Mouse (Mus musculus) cerebellum, postnatal 10 days (tissue): ENCODE results near the gene Spred2.

Source experiments
- DNase-seq, 2 experiments: peaks; one replicate each; pipeline ENCODE4 v3.0.0; 2021; ENCODE audit warnings: mixed read lengths in 2 of 2

Spred2 gene

DNA sequence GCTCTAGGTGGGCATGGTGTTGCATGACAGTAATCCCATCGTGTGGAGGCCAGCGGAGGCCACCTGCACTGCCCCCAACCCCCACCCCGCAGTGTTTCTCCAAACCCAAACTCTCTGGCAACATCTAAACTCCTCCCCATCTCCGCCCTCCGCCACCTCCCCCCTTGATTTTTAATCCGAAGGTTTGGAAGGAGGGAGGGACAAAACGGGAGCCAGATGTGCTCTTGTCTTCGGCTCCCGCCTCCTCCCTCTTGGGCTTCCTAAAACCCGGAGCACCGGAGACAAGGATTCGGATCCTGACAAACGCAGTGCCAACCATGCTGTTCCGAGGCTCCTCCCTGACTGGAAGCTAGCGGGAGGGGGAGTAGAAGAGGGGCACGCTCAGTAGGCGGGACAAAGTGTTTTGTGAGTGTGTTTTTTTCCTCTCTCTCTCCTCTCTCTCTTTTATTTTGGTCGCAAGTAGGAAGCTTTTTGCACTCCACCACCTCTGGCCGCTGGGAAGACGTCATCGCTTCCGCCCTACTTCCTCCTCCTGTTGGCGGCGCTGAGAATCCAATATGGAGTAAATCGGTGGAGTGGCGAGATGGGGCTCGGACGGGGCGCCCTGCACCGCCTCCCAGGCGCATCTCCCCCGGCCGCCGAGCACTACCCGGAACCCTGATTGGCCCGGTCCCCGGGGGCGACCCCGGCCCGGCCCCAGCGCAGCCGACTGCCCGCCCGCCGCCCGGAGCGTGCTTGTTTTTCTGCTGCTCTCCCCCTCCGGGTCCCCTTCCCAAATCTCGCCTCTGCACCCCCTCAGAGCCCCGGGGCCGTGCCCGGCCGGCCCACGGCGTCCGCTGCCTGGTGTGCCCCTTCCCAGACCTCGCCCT is at the start of gene Spred2:
Gene Spred2, plus strand, starts transcription at position 488 of the 869 bp plus-strand sequence.
- peak; percentile 90 to 91 for DNase-seq

DNA sequence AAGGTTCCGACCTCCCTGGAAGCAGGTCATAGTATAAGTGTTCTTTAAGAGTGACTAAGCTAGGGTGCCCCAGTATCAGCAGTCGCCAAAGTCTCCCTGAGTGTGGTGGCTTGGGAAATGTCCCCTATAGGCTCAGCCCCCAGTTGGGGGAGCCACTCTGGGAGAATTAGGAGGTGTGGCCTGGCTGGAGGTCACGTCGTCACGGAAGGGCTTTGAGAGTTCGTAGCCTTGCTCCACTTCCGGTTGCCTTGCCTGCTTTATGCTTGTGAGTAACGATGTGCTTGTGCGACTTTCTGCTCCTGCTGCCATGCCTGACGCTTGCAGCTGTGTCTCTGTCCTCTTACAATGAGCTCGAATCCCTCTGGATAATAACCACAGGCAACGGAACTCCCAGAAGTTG is 48.6 kb upstream of the Spred2 start:
- no peak for DNase-seq

DNA sequence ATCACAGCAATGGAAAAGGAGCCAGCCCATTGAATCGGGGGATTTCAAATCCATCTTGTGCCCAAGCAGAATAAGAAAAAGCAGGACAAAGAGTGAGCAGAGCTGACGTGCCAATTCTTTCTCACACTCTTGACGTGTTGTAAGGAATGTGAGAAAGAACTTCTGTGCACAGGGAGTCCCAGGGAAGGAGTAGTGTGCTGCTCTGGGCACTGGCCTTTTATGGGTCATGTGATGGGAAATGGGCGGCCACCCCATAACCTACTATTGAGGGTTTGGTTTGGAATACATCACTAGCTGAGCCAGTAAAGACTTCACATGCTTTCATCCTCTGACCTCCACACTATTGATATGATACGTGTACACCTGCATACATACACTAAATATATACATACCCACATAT is 48.2 kb upstream of the Spred2 start:
- DNase-seq = no peak

DNA sequence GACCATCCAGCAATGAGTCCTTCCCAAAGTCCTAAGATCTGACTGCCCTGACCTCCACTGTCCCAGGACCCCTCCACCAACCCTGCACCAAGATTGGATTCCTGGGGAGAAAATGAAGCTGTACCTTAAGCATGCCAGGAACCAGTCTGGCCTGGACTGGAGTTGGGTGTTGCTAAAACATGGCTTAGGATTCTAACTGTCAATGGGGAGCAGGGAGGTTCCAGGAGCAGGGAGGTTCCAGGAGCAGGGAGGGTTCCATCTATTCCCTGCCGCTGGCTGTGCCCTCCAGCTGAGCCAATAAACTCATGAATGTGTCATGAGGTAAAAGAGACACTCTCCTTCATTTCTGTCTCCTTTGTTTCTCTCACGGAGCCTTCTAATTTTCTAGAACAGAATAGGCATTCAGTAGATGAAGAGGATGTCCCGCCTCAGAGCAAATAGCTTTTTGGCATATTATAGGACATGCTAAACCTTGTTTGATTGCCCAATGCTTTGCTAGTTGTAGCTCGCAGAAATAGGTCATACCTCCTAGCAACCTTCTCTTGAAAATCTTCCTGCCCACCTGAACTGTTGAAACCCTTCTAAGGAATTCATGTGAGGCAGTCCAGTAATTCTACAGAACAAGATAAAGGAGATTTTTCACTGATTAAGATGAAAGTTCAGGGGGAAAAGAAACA is 46.8 kb upstream of the Spred2 start:
- DNase-seq = no peak

DNA sequence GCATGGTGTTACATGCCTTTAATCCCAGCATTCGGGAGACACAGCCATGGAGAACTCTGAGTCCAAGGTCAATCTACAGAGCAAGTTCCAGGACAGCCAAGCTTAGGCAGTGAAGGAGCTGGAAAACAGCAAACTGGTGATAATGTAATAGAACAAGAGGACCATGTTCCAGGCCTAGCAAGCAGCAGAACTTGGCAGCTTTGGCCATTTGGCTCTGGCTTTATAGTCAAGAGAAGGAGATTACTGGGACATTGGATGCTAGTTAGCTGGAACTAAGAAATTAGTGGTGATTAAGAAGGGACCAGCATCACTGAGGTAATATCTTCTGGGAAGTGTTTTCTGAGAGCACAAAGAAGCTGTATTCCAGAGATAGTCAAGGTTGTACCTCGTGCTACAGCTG is 42.8 kb upstream of the Spred2 start:
- no peak for DNase-seq

DNA sequence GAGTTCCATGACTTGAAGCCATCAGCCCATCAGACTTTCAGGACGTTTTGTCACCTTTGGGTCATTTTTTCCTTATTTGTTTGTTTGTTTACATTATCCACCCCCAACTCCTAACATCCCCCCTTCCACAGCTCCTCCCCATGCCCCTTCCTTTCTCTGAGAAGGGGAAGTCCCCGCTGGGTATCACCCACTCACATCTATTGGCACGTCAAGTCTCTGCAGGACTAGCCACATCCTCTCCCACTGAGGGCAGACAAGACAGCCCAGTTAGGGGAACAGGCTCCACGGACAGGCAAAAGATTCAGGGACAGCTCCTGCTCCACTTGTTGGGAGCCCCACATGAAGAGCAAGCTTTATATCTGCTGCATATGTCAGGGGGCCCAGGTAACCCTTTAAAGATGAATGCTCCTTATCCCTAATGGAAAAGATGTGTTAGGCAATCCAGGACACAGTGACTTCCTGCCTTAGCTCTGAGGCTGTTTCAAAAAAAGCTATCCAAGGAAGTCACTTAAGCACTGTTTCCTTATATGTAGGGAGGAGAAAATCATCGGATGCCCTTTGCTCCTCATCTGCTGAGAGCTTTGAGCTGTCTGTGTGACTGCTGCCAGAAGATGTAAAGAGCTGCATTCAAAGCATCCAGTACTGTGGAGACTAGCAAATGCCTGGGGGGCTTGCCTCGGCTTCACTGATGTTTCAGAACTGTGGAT is 33.3 kb upstream of the Spred2 start:
- no peak for DNase-seq

DNA sequence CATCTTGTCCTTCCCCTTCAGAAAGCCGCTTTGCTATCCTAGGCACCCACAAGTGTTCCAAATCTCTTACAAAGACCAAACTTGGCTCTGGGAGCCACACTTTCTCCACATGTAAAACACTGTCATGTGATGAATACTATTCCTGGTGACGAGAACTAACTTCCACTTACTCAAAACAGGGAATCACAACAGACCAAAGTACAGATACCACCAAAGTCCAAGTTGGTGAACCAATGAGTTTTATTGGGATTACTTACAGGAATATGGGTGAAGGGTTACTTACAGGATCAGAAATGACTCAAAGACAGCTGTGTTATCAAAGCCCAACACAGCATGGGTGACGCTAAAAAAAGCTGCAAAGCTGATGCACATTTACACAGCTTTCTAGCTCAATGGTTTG is 30.9 kb upstream of the Spred2 start:
- DNase-seq = peak in 1 of 2 experiments; percentile 19

DNA sequence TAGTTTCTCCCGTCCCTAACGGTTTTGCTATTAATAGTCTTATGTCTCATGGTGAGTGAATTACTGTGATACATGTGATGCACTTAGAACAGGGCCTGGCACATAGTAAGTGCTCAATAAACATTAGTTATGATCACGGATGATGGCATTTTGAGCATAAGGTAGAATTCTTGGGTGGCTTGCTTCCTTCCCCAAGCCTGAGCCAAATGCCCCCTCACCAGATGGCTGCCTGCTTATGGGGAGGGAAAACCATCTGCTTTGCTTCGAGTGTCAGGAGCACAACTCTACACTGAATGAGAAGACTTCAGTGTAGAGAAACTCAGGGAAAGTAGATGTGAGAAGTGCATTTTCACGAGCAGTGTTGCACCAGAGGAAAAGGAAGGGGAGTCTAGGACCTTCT is 24.6 kb upstream of the Spred2 start:
- DNase-seq = peak; percentile 84 to 89

DNA sequence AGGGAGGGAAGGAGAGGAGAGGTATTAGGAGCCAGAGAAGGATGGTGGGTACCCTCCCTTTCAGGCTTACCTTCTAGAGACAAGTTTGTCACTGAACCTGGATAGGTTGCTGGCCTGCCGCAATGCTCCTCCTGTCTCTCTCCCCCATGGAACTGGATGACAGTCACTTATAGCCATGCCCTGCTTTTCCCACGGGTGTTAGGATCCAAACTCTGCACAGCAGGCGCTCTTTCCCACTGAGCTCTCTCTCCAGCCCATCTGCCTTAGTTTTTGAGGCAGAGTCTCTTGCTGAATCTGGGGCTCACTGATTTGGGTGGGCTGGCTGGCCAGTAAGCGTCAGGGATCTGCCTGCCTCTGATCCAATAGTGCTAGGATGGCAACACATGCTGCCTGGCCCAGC is 23.5 kb upstream of the Spred2 start:
- peak; percentile 44 to 53 for DNase-seq

DNA sequence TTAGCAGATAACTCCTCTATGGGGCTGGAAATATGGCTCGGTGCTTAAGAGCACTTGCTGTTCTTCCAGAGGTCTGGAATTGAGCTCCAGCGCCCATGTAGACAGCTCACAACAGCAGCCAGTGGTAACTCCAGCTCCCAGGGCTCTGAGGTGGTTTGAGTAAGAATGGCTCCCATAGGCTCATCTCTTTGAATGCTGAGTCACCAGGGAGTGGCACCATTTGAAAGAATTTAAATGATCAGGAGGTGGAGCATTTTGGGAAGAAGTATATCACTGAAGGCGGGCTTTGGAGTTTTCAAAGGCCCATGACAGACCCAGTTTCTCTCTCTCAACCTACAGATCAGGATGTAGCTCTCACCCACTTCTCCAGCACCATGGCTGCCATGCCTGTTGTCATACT is 13.0 kb upstream of the Spred2 start:
- no peak for DNase-seq

DNA sequence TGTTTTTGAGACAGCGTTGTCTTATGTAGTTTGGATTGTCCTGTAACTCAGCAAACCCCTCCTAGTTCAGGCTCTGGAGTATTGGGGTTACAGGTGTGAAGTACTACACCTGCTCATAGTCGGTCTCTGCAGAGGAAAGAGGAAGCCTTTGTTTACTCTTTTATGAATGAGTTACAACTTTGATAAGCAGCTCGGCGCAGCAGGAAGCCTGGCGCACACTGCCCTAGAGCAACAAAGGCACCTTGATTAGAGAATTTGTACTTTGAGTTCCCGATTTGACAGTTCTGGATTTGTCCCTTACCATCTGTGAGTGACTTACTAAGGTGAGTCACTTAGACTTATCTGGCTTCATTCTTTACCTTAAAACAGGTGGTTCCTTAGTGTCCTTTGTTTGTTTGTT is 12.0 kb upstream of the Spred2 start:
- no peak for DNase-seq

DNA sequence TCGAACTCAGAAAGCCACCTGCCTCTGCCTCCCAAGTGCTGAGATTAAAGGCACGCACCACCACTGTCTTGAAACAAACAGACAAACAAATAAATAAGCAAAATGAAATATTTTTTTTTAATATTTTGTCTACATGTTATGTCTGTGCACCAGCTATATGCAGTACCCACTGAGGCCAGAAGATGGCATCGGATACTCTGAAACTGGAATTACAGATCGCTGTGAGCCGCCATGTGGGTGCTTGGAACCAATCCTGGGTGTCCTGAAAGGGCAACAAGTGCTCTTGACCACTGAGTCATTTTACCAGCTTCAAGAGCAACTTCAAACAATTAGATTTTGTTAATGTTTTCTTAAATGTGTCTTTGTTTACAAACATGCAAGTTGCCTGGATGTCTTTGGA is 11.5 kb upstream of the Spred2 start:
- DNase-seq = no peak

DNA sequence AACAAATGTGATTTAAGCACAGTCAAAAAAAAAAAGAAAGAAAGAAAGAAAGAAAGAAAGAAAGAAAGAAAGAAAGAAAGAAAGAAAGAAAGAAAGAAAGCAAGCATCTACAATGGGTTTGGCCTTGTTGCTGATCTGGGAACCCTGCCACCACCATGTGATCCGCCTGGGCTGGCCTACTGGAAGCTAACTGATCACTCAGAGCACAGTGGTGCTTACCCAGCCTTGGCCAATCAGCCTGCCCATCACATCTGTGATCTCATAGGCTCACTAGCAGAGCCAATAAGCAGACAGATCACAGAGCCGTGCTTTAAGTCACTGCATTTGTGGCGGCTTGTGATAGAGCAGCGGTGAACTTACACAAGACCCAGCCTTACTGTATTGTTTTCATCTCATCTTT is 10.4 kb upstream of the Spred2 start:
- DNase-seq = no peak

DNA sequence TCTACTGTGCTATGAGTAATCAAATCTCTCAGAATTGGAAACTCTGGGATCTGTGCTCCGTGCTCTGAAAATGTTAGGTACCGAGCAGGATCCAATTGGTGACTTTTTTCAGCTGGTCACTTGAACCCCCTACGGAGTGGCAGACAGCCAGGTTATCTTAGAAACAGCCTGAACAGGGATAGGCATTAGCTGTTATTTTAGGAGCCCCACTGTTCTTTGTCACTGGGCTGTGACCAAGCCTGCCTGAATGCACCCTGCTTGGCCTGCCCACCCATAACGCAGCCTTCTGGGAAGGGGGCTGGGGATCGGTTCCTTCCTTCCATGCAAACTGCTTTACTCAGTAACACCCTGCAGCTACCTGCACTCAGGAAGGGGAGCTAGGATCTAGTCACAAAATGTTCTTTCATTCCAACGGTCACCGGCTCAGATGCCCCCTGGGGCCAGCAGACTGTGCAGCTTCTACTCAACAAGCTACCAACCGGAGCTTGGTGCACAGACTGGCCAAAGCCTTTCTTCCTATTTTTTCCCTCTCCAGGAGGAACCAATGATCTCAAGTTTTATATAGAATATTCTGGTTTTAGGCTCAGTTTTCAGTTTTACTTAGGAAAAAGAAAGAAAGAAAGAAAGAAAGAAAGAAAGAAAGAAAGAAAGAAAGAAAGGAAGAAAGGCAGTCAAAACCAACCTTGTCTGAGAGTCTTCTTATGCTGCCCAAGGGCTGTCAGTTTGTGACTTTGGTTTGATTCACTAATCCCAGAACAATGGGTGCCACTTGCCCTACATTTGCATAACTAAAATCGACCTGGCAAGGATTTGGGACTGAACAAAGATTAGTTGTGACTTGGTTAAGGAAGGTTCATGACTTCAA is 6.6 kb upstream of the Spred2 start:
- DNase-seq = peak; percentile 54 to 67

DNA sequence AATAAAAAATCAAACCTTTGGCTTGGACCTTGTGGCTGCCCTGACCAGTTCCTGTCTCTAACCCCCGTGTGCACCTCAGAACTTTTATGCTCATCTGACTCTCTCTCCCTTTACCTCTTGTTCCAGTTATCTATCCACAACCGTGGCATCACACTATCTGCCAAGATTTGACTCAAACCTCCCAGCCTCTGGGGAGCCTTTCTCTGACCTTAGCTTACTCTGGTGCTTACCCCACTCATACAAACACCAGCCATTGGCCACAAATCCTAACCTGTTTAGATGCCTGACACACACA is 6.0 kb upstream of the Spred2 start:
- DNase-seq = no peak

DNA sequence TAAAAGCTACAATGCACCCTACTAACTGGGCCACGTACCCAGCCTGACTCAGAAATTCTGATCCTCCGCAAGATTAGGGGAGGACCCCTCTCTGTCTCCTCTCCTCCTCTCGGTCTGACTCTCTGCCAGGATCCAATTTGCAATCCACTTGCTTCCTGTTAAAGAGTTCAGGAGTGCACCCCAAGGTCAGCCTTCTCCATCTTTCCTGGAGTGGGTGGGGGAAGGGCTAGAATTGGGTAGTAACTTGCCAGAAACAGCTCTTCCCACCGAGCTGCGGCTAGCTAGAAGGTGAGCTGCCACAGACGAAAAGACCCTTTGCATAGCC is 4.8 kb upstream of the Spred2 start:
- DNase-seq = peak; percentile 71 to 72

DNA sequence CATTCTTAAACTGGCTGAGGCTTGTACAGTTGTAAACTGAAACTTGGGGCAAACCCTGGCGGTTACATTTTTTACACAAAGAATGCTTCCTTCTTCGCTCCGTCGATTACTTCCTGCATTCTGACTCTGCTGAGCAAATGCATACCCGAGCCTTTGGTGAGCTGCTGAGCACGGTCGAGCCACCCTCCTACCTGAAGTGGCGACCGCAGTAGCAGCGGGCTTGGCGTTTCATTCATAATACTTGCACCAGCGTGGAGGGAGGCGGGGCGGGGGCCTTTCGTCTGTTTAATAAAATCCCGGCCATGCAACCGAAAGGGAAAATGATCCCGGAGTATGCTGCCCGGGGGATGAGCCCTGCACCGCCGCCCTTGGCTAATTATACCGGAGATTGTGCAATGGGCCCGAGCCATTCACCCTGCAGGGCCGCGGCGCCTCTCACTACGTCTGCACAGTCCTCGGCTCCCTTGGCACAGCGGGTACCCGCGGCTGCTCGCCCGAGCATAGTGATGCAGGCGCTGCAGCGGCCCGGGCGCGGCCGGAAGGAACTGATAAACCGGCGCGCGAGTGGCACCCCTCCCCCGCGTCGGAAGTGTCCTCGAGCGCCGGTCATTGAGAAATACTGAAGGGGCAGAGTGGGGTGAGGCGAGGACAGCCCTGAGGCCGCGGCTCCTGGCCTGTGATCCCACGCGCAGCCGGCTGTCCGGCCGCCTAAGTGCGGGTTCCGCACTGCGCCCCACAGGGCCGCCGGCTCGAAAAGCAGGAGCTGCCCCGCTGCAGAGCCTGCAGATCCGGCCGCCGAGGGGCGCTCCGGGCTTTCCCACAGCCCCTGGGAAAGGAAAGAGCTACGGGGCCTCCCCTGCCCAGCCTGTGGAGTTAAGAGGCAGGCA is 4.1 kb upstream of the Spred2 start:
- DNase-seq = peak; percentile 89 to 93

DNA sequence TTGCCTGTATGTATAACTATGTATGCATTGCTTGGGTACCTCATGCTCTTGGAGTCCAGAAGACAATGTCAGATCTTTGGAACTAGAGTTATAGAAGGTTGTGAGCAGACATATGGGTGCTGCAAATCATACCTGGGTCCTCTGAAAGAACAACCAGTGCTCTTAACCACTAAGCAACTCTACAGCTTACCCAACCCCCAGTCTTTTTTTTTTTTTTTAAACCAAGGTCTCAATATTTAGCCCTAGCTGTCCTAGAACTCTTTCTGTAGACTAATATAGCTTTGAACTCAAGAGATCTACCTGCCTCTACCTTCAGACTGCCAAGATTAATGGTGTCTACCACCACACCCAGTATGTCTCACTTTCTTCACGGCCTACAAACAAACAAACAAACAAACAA is 2.5 kb upstream of the Spred2 start:
- no peak for DNase-seq

DNA sequence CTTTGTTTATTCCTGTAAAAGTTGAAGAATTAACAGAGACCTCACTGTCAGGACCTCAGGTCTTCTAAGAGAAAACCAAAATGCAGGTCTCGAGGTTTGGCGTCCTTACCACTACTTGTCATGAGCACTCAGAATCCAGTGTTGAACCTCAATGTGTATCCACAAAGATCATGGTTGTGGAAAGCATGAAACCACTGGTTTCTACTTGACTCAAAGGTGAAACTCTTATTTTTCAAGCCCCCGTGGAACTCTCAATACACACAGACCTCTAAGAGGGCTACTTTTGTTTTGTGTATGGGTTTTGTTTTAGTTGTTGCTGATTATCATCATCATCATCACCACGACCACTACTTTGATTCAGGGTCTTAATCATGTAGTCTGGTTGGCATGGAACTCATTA is 2.0 kb upstream of the Spred2 start:
- DNase-seq = no peak

DNA sequence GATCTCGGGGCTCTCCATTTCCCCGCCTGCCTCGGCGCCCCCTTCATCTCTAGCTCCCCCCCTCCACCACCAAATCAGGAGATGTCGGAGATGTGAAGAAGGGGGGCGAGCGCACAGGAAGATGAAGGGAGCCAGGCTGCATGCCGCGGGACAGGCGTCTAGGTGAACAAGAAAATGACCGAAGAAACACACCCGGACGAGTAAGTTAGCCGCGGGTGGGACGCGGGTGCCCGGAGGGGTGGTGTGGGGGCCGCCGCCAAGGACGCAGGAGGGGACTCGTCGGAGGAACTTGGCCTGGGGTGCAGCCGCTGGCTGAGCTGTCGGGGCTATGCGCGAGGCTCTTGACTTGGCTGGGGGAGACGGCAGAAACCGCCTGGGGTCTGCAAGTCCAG is 578 bp downstream of the Spred2 start:
- peak in 1 of 2 experiments; percentile 78 for DNase-seq

DNA sequence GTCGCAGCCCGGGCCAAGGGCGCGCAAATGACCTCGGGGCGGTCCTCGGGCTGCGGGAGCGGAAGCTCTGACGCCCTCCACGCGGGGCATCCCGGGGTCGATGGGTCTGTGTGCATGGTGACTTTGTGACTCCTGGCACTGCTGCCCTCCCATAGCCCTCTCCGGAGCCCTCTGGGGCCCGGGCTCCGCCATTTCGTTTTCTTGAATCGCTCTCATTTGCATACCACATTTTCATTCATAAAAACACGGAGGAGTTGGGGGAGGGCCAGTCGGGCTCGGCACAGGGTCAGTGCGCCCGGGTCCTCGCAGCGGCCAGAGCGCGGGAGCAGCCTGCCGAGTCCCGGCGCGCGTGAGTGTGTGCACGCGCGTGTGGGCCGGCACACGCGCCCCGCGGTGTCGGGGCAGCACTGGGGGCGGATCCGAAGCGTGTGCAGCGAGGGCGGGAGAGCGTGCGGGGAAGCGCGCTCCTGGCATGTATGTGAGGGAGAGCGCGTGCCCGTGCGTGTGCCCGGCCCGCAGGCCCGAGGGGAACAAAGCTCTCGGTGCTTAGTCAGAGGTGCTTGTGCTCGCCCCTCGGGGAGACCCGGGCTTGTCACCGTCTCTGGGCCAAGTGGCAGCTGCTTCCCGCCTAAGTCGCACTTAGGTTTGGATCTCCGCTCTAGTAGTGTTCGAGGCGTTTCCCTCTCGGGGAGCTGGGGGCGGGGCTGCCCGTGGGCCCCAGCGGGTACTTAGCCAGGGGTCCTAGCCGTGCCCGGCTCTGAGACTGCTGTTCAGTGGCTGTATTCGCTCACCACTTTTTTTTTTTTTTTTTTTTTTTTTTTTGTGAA is 1.2 kb downstream of the Spred2 start:
- DNase-seq = peak; percentile 89 to 90
